Mouse (Mus musculus): Measurements from ENCODE around the gene Tshz2. TPM values are rescaled to one million over a fixed set of nuclear protein-coding genes. Genes with fewer than 3 reads are reported as not detected.

The Tshz2 gene
- polyA plus RNA-seq, 1 experiment from 2014 or later = 5.3 TPM

DNA sequence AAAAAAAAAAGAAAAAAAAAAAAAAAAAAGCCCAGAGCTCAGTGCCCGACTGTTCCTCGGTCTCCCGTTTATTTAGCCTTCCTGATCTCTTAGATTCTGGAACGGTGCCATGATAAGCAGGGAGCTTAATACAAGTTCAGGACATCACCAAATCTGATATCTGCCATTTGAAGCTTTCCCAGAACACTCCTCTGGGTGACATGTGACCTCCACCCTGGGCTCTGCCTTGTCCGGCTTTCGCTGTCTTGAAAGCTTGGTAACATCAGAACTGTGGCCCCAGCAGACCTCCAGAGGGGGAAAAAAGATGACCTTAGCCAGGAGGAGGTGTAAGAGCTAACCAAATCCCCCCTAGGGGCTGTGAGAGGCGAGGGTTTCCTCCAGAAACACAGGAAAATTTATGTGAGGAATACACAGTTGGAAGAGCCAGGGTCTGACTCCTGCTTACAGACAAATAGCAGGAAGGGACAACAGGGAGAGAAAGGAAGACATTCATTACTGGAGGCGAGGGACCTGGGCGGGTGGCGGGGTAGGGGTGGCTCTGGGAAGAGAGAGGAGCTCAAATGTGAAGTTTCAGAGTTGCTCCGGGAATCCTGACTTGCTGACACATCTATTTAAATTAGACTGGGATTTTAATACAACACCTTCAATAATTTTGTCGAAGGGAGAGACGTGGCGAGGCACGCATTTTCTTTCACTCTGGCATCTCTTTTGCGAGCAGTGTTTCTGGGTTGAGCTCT lies 363.9 kb downstream of the Tshz2 start:
- no peak overlapping the region for H3K4me3 ChIP-seq (ENCODE audit: low read depth, low read length)
- no peak overlapping the region for H3K9ac ChIP-seq (ENCODE audit: low read depth, low read length)
- ATAC-seq (replicated peaks; ENCODE audit: insufficient number of reproducible peaks, low FRiP score, low TSS enrichment) = no peak
- H3K4me1 ChIP-seq (ENCODE audit: control insufficient read depth, insufficient read depth, low read length) = peaks cover 13% of the 10 kb centered on the region; the same call in 1 of the 2 replicates
- H3K36me3 ChIP-seq (ENCODE audit: control insufficient read depth, insufficient read depth, low read length) = no peaks in the 10 kb centered on the region
- H3K27me3 ChIP-seq (ENCODE audit: control insufficient read depth, insufficient read depth, low read length) = no peaks in the 10 kb centered on the region
- no peak overlapping the region for H3K27ac ChIP-seq (ENCODE audit: low read depth, low read length)
- H3K9me3 ChIP-seq (replicated peaks; ENCODE audit: control insufficient read depth, low read length) = no peaks in the 10 kb centered on the region
- peak overlapping the region; percentile 56 for H3K4me2 ChIP-seq
- WGBS (ENCODE audit: insufficient replicate concordance) = 46% methylated on average over 16 of the region's 16 CpGs

GRCm38 (mm10) chr2:169997276-169998049 lies 364.6 kb downstream of the Tshz2 start:
- H3K27ac ChIP-seq (ENCODE audit: low read depth, low read length) = no peak overlapping the region
- no peak overlapping the region for H3K9ac ChIP-seq (ENCODE audit: low read depth, low read length)
- no peak overlapping the region for H3K4me2 ChIP-seq
- no peaks in the 10 kb centered on the region for H3K36me3 ChIP-seq (ENCODE audit: control insufficient read depth, insufficient read depth, low read length)
- WGBS (ENCODE audit: insufficient replicate concordance) = 56% methylated on average over 16 of the region's 16 CpGs
- no peaks in the 10 kb centered on the region for H3K27me3 ChIP-seq (ENCODE audit: control insufficient read depth, insufficient read depth, low read length)
- ATAC-seq (replicated peaks; ENCODE audit: insufficient number of reproducible peaks, low FRiP score, low TSS enrichment) = no peak
- peaks cover 13% of the 10 kb centered on the region; the same call in 1 of the 2 replicates for H3K4me1 ChIP-seq (ENCODE audit: control insufficient read depth, insufficient read depth, low read length)
- no peak overlapping the region for H3K4me3 ChIP-seq (ENCODE audit: low read depth, low read length)
- H3K9me3 ChIP-seq (replicated peaks; ENCODE audit: control insufficient read depth, low read length) = no peaks in the 10 kb centered on the region

DNA sequence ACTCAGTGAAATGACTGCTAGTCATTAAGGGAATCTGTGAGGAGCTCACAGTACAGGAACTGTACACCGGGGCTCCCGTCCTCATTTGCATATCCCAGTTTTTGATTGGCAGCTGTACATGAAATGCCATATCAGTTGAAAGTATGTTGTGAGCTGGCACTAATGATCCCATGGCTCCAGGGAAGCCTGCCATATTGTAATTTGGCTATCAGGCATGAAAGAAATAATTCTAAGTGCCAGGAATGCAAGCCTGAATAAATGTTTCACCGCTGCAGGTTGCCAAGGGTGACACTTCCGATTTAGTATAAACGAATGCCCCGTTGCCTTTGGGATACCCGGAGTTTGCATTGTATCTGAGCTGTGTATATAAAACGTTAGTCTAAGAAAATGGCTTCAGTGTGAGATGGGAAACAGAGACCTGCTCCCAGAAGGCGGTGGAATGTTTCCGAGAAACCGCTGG lies 366.1 kb downstream of the Tshz2 start:
- peaks cover 13% of the 10 kb centered on the region; the same call in 1 of the 2 replicates for H3K4me1 ChIP-seq (ENCODE audit: control insufficient read depth, insufficient read depth, low read length)
- H3K36me3 ChIP-seq (ENCODE audit: control insufficient read depth, insufficient read depth, low read length) = no peaks in the 10 kb centered on the region
- H3K9ac ChIP-seq (ENCODE audit: low read depth, low read length) = no peak overlapping the region
- no peaks in the 10 kb centered on the region for H3K27me3 ChIP-seq (ENCODE audit: control insufficient read depth, insufficient read depth, low read length)
- no peak for ATAC-seq (replicated peaks; ENCODE audit: insufficient number of reproducible peaks, low FRiP score, low TSS enrichment)
- no peak overlapping the region for H3K27ac ChIP-seq (ENCODE audit: low read depth, low read length)
- no peak overlapping the region for H3K4me3 ChIP-seq (ENCODE audit: low read depth, low read length)
- H3K4me2 ChIP-seq = no peak overlapping the region
- H3K9me3 ChIP-seq (replicated peaks; ENCODE audit: control insufficient read depth, low read length) = no peaks in the 10 kb centered on the region
- WGBS (ENCODE audit: insufficient replicate concordance) = 73% methylated on average over 11 of the region's 11 CpGs

GRCm38 (mm10) chr2:170002594-170003504 lies 370.0 kb downstream of the Tshz2 start:
- peaks cover 6% of the 10 kb centered on the region; the same call in 1 of the 2 replicates for H3K4me1 ChIP-seq (ENCODE audit: control insufficient read depth, insufficient read depth, low read length)
- H3K27me3 ChIP-seq (ENCODE audit: control insufficient read depth, insufficient read depth, low read length) = no peaks in the 10 kb centered on the region
- H3K36me3 ChIP-seq (ENCODE audit: control insufficient read depth, insufficient read depth, low read length) = no peaks in the 10 kb centered on the region
- no peak overlapping the region for H3K27ac ChIP-seq (ENCODE audit: low read depth, low read length)
- 73% methylated on average over 25 of the region's 25 CpGs for WGBS (ENCODE audit: insufficient replicate concordance)
- H3K4me3 ChIP-seq (ENCODE audit: low read depth, low read length) = no peak overlapping the region
- H3K9ac ChIP-seq (ENCODE audit: low read depth, low read length) = no peak overlapping the region
- ATAC-seq (replicated peaks; ENCODE audit: insufficient number of reproducible peaks, low FRiP score, low TSS enrichment) = no peak
- no peak overlapping the region for H3K4me2 ChIP-seq
- no peaks in the 10 kb centered on the region for H3K9me3 ChIP-seq (replicated peaks; ENCODE audit: control insufficient read depth, low read length)

DNA sequence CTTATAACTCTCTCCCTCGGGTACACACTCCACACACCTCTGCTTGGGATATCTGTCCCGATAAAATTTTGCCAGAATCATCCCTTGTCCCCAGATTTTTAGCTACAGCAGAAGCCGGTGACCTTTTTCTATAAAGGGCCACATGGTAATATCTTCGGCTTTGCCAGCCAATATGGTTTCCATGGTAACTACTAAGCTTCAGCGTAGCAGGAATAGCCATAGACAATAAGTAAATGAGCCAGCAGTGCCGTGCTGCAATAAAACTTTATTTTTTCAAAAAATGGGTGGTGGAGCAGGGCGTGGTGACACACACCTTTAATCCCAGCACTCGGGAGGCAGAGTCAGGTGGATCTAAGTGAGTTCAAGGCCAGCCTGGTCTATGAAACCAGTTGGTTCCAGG lies 370.9 kb downstream of the Tshz2 start:
- no peak for ATAC-seq (replicated peaks; ENCODE audit: insufficient number of reproducible peaks, low FRiP score, low TSS enrichment)
- Histone ChIP-seq H3K27ac (ENCODE audit: low read depth, low read length) (no peak overlapping the region), H3K9me3 (replicated peaks; ENCODE audit: control insufficient read depth, low read length) (no peaks in the 10 kb centered on the region), H3K4me3 (ENCODE audit: low read depth, low read length) (no peak overlapping the region), H3K4me1 (ENCODE audit: control insufficient read depth, insufficient read depth, low read length) (0 out of 2 replicates have a peak, but pooled peaks cover 3% of the 10 kb centered on the region), H3K36me3 (ENCODE audit: control insufficient read depth, insufficient read depth, low read length) (no peaks in the 10 kb centered on the region), H3K4me2 (no peak overlapping the region), H3K27me3 (ENCODE audit: control insufficient read depth, insufficient read depth, low read length) (no peaks in the 10 kb centered on the region), H3K9ac (ENCODE audit: low read depth, low read length) (no peak overlapping the region)
- 84% methylated on average over 8 of the region's 8 CpGs for WGBS (ENCODE audit: insufficient replicate concordance)

- Histone ChIP-seq H3K9me3 (replicated peaks; ENCODE audit: control insufficient read depth, low read length) (no peaks in the 10 kb centered on the region), H3K27me3 (ENCODE audit: control insufficient read depth, insufficient read depth, low read length) (no peaks in the 10 kb centered on the region), H3K4me1 (ENCODE audit: control insufficient read depth, insufficient read depth, low read length) (0 out of 2 replicates have a peak, but pooled peaks cover 3% of the 10 kb centered on the region), H3K9ac (ENCODE audit: low read depth, low read length) (no peak overlapping the region), H3K36me3 (ENCODE audit: control insufficient read depth, insufficient read depth, low read length) (no peaks in the 10 kb centered on the region), H3K27ac (ENCODE audit: low read depth, low read length) (no peak overlapping the region), H3K4me2 (no peak overlapping the region), H3K4me3 (ENCODE audit: low read depth, low read length) (no peak overlapping the region)
- WGBS (ENCODE audit: insufficient replicate concordance) = 80% methylated on average over 8 of the region's 8 CpGs
- ATAC-seq (replicated peaks; ENCODE audit: insufficient number of reproducible peaks, low FRiP score, low TSS enrichment) = no peak
Measured at GRCm38 (mm10) chr2:170006829-170007228, 374.0 kb downstream of the Tshz2 start.

DNA sequence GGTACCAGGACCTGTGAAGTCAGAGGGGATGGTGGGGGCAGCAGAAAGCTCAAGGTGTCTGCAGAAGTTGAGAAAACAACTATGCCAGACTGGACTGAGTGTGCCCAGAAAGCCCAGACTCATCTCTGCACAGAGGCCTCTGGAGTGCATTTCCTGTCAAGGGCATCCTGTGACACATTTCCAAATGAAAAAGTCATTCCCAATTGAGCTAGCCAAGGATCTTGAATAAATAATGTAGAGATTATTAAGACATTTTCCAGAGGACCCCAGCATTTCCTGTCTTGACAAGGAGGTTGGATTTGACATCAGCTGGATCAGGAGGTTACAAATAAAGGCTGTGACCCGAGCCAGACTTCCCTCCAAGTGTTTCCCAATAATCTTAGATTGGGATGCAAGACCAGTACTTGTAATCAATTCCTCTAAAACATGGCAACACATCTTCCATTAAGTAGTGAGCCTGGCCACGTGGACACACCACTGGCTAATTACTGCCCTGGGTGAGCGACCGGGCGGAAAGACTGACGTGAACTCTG lies 374.7 kb downstream of the Tshz2 start:
- Histone ChIP-seq H3K4me2 (no peak overlapping the region), H3K4me3 (ENCODE audit: low read depth, low read length) (no peak overlapping the region), H3K9me3 (replicated peaks; ENCODE audit: control insufficient read depth, low read length) (no peaks in the 10 kb centered on the region), H3K36me3 (ENCODE audit: control insufficient read depth, insufficient read depth, low read length) (no peaks in the 10 kb centered on the region), H3K27ac (ENCODE audit: low read depth, low read length) (no peak overlapping the region), H3K27me3 (ENCODE audit: control insufficient read depth, insufficient read depth, low read length) (no peaks in the 10 kb centered on the region), H3K4me1 (ENCODE audit: control insufficient read depth, insufficient read depth, low read length) (0 out of 2 replicates have a peak, but pooled peaks cover 3% of the 10 kb centered on the region), H3K9ac (ENCODE audit: low read depth, low read length) (no peak overlapping the region)
- no peak for ATAC-seq (replicated peaks; ENCODE audit: insufficient number of reproducible peaks, low FRiP score, low TSS enrichment)
- 76% methylated on average over 6 of the region's 6 CpGs for WGBS (ENCODE audit: insufficient replicate concordance)

DNA sequence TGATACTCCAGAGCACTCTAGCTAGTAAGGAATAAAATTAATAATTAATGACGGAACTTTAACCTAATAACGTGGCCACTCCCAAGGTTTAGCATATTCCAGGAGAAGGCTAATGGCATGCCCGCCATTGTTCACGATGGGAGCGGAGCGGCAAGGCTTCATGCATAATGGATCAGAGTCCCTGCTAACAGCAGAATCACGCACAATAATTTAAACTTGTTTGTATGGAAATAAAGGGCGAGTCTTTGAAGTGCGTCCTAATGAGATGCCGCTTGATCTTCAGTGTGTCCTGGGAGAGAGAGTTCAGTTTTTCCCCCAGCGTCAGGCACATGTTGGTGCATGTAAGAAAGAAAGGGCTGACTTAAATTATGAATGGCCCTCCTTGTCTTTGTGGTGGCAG lies 376.9 kb downstream of the Tshz2 start:
- Histone ChIP-seq H3K4me1 (ENCODE audit: control insufficient read depth, insufficient read depth, low read length) (0 out of 2 replicates have a peak, but pooled peaks cover 3% of the 10 kb centered on the region), H3K27me3 (ENCODE audit: control insufficient read depth, insufficient read depth, low read length) (no peaks in the 10 kb centered on the region), H3K4me3 (ENCODE audit: low read depth, low read length) (no peak overlapping the region), H3K4me2 (no peak overlapping the region), H3K27ac (ENCODE audit: low read depth, low read length) (no peak overlapping the region), H3K36me3 (ENCODE audit: control insufficient read depth, insufficient read depth, low read length) (no peaks in the 10 kb centered on the region), H3K9ac (ENCODE audit: low read depth, low read length) (no peak overlapping the region), H3K9me3 (replicated peaks; ENCODE audit: control insufficient read depth, low read length) (no peaks in the 10 kb centered on the region)
- no peak for ATAC-seq (replicated peaks; ENCODE audit: insufficient number of reproducible peaks, low FRiP score, low TSS enrichment)
- 56% methylated on average over 11 of the region's 11 CpGs for whole genome bisulfite sequencing (ENCODE audit: insufficient replicate concordance)

Data from heart, embryonic 11.5 days (tissue).